Mouse (Mus musculus): Measurements from ENCODE around the gene Sh2b3. TPM values are rescaled to one million over a fixed set of nuclear protein-coding genes. Genes with fewer than 3 reads are reported as not detected.
"Not testable (repeated sequence)": the region's sequence is repeated elsewhere in the genome, so short reads cannot be mapped to it uniquely, and the experiment has no call there.

Gene Sh2b3
- total and polyA plus RNA-seq, 2 experiments from 2014 or later: 6.4 to 23.8 TPM

GRCm38 (mm10) chr5:121848035-121848519 lies 10.6 kb upstream of the Sh2b3 start:
- Histone ChIP-seq H3K9ac (replicated peaks; ENCODE audit: low read length, poor library complexity, severe bottlenecking) (no peak overlapping the region; the same call in 1 of the 2 replicates), H3K9me3 (ENCODE audit: low read length) (no peaks in the 10 kb centered on the region), H3K27me3 (ENCODE audit: insufficient read depth, low read length) (peaks cover 12% of the 10 kb centered on the region; the same call in 1 of the 2 replicates), H3K4me2 (ENCODE audit: low read depth, low read length, poor library complexity, severe bottlenecking) (peak overlapping the region; percentile 60), H3K27ac (ENCODE audit: low read depth, low read length) (peak overlapping the region; percentile 12; the same call in 1 of the 2 replicates), H3K36me3 (ENCODE audit: insufficient read depth, low read length) (peaks cover 13% of the 10 kb centered on the region), H3K4me3 (ENCODE audit: low read depth, low read length) (peak overlapping the region; percentile 92), H3K4me1 (ENCODE audit: insufficient read depth, low read length) (peaks cover 16% of the 10 kb centered on the region)
- 0% methylated on average over 17 of the region's 17 CpGs for WGBS
- peak; percentile 56 for DNase-seq (ENCODE audit: low spot score)
- TF ChIP-seq CTCF (IDR thresholded peaks at IDR 0.05): peak; percentile 58
- ATAC-seq (ENCODE audit: low FRiP score): no peak

GRCm38 (mm10) chr5:121847269-121847668 lies 9.8 kb upstream of the Sh2b3 start:
- H3K36me3 ChIP-seq (ENCODE audit: insufficient read depth, low read length); H3K9ac ChIP-seq (replicated peaks; ENCODE audit: low read length, poor library complexity, severe bottlenecking); H3K4me3 ChIP-seq (ENCODE audit: low read depth, low read length); H3K9me3 ChIP-seq (ENCODE audit: low read length); ATAC-seq (ENCODE audit: low FRiP score); DNase-seq (ENCODE audit: low spot score); H3K27ac ChIP-seq (ENCODE audit: low read depth, low read length); H3K4me2 ChIP-seq (ENCODE audit: low read depth, low read length, poor library complexity, severe bottlenecking): not testable (repeated sequence)
- WGBS: 86% methylated on average over 3 of the region's 3 CpGs
- H3K4me1 ChIP-seq (ENCODE audit: insufficient read depth, low read length): peaks cover 16% of the 10 kb centered on the region
- peaks cover 13% of the 10 kb centered on the region; the same call in 1 of the 2 replicates for H3K27me3 ChIP-seq (ENCODE audit: insufficient read depth, low read length)

- TF ChIP-seq CTCF (IDR thresholded peaks at IDR 0.05): no peak
- Histone ChIP-seq H3K27ac (ENCODE audit: low read depth, low read length) (no peak overlapping the region), H3K36me3 (ENCODE audit: insufficient read depth, low read length) (no peaks in the 10 kb centered on the region), H3K4me1 (ENCODE audit: insufficient read depth, low read length) (peaks cover 16% of the 10 kb centered on the region), H3K4me3 (ENCODE audit: low read depth, low read length) (no peak overlapping the region), H3K4me2 (ENCODE audit: low read depth, low read length, poor library complexity, severe bottlenecking) (no peak overlapping the region), H3K9me3 (ENCODE audit: low read length) (no peaks in the 10 kb centered on the region), H3K27me3 (ENCODE audit: insufficient read depth, low read length) (peaks cover 13% of the 10 kb centered on the region; the same call in 1 of the 2 replicates), H3K9ac (replicated peaks; ENCODE audit: low read length, poor library complexity, severe bottlenecking) (no peak overlapping the region)
- no peak for DNase-seq (ENCODE audit: low spot score)
- WGBS: 79% methylated on average over 11 of the region's 11 CpGs
- ATAC-seq (ENCODE audit: low FRiP score): no peak
Observed at GRCm38 (mm10) chr5:121846322-121846721, 8.9 kb upstream of the Sh2b3 start.

GRCm38 (mm10) chr5:121845361-121845760 lies 7.9 kb upstream of the Sh2b3 start:
- DNase-seq (ENCODE audit: low spot score) (no peak), ATAC-seq (ENCODE audit: low FRiP score) (no peak)
- WGBS: 36% methylated on average over 4 of the region's 4 CpGs
- Histone ChIP-seq H3K4me3 (ENCODE audit: low read depth, low read length) (no peak overlapping the region), H3K27me3 (ENCODE audit: insufficient read depth, low read length) (peaks cover 13% of the 10 kb centered on the region; the same call in 1 of the 2 replicates), H3K9ac (replicated peaks; ENCODE audit: low read length, poor library complexity, severe bottlenecking) (no peak overlapping the region), H3K4me1 (ENCODE audit: insufficient read depth, low read length) (peaks cover 8% of the 10 kb centered on the region), H3K4me2 (ENCODE audit: low read depth, low read length, poor library complexity, severe bottlenecking) (no peak overlapping the region), H3K36me3 (ENCODE audit: insufficient read depth, low read length) (no peaks in the 10 kb centered on the region), H3K9me3 (ENCODE audit: low read length) (no peaks in the 10 kb centered on the region), H3K27ac (ENCODE audit: low read depth, low read length) (no peak overlapping the region)
- TF ChIP-seq CTCF (IDR thresholded peaks at IDR 0.05): no peak

GRCm38 (mm10) chr5:121843138-121843905 lies 5.9 kb upstream of the Sh2b3 start:
- Histone ChIP-seq H3K36me3 (ENCODE audit: insufficient read depth, low read length) (no peaks in the 10 kb centered on the region), H3K4me3 (ENCODE audit: low read depth, low read length) (peak overlapping the region; percentile 41; the same call in 1 of the 2 replicates), H3K9ac (replicated peaks; ENCODE audit: low read length, poor library complexity, severe bottlenecking) (no peak overlapping the region), H3K27ac (ENCODE audit: low read depth, low read length) (no peak overlapping the region), H3K9me3 (ENCODE audit: low read length) (no peaks in the 10 kb centered on the region), H3K4me2 (ENCODE audit: low read depth, low read length, poor library complexity, severe bottlenecking) (peak overlapping the region; percentile 61), H3K27me3 (ENCODE audit: insufficient read depth, low read length) (peaks cover 13% of the 10 kb centered on the region; the same call in 1 of the 2 replicates), H3K4me1 (ENCODE audit: insufficient read depth, low read length) (no peaks in the 10 kb centered on the region; the same call in 1 of the 2 replicates)
- no peak for DNase-seq (ENCODE audit: low spot score)
- 18% methylated on average over 17 of the region's 17 CpGs for WGBS
- TF ChIP-seq CTCF (IDR thresholded peaks at IDR 0.05): no peak
- ATAC-seq (ENCODE audit: low FRiP score): no peak

- 0 out of 2 replicates have a peak, but pooled peaks have one; percentile 41 for ATAC-seq (ENCODE audit: low FRiP score)
Observed at GRCm38 (mm10) chr5:121842665-121843118, 5.2 kb upstream of the Sh2b3 start.

More at GRCm38 (mm10) chr5:121842665-121843118, 5.2 kb upstream of the Sh2b3 start:
- H3K36me3 ChIP-seq (ENCODE audit: insufficient read depth, low read length): no peaks in the 10 kb centered on the region
- no peaks in the 10 kb centered on the region for H3K9me3 ChIP-seq (ENCODE audit: low read length)
- peak; percentile 96 for TF ChIP-seq CTCF (IDR thresholded peaks at IDR 0.05)
- peaks cover 14% of the 10 kb centered on the region; the same call in 1 of the 2 replicates for H3K27me3 ChIP-seq (ENCODE audit: insufficient read depth, low read length)
- H3K27ac ChIP-seq (ENCODE audit: low read depth, low read length): no peak overlapping the region
- WGBS: under 1% methylated on average over 33 of the region's 33 CpGs
- peak overlapping the region; percentile 36 for H3K9ac ChIP-seq (replicated peaks; ENCODE audit: low read length, poor library complexity, severe bottlenecking)
- no peaks in the 10 kb centered on the region; the same call in 1 of the 2 replicates for H3K4me1 ChIP-seq (ENCODE audit: insufficient read depth, low read length)
- peak; percentile 72 for DNase-seq (ENCODE audit: low spot score)
- H3K4me3 ChIP-seq (ENCODE audit: low read depth, low read length): peak overlapping the region; percentile 41
- H3K4me2 ChIP-seq (ENCODE audit: low read depth, low read length, poor library complexity, severe bottlenecking): peak overlapping the region; percentile 61

Data from midbrain, postnatal 0 days (tissue).